Mouse (Mus musculus) midbrain, embryonic 13.5 days (tissue): ENCODE data around the gene Trim62. TPM values are rescaled to one million over a fixed set of nuclear protein-coding genes. Genes with fewer than 3 reads are reported as not detected.

Experiments used
- ATAC-seq: fragments of 200-750 bp; cut with Nextera tagmentation; 2 replicates; pipeline ENCODE4 v1.8.0; 2017; ENCODE audit warnings: mild to moderate bottlenecking, moderate TSS enrichment, moderate library complexity
- H3K27ac ChIP-seq: fragments of 300-500 bp; sonication (generic); 2 replicates; pipeline ENCODE4 v1.5.1; 2015; ENCODE audit warnings: inconsistent platforms, mild to moderate bottlenecking, moderate library complexity
- H3K27me3 ChIP-seq: fragments of 300-500 bp; sonication (generic); 2 replicates; pipeline ENCODE4 v1.6.1; 2015; ENCODE audit warnings: mild to moderate bottlenecking, inconsistent platforms
- H3K36me3 ChIP-seq: fragments of 300-500 bp; sonication (generic); 2 replicates; pipeline ENCODE4 v1.6.1; 2015; ENCODE audit warnings: mild to moderate bottlenecking, inconsistent platforms
- H3K4me1 ChIP-seq: fragments of 300-500 bp; sonication (generic); replicated peaks from 2 replicates; pipeline ENCODE4 v1.6.1; 2015; ENCODE audit warnings: inconsistent platforms
- H3K4me2 ChIP-seq: fragments of 300-500 bp; sonication (generic); replicated peaks from 2 replicates; pipeline ENCODE4 v1.6.1; 2015; ENCODE audit warnings: moderate library complexity, mild to moderate bottlenecking, inconsistent platforms
- H3K4me3 ChIP-seq: fragments of 300-500 bp; sonication (generic); replicated peaks from 2 replicates; pipeline ENCODE4 v1.5.1; 2015; ENCODE audit warnings: mild to moderate bottlenecking, inconsistent platforms
- H3K9ac ChIP-seq: fragments of 300-500 bp; sonication (generic); replicated peaks from 2 replicates; pipeline ENCODE4 v1.6.1; 2015; ENCODE audit warnings: mild to moderate bottlenecking, inconsistent platforms
- H3K9me3 ChIP-seq: fragments of 300-500 bp; sonication (generic); 2 replicates; pipeline ENCODE4 v1.6.1; 2016; ENCODE audit warnings: mild to moderate bottlenecking, inconsistent platforms
- WGBS: fragments of 180-500 bp; shearing (Covaris S2); methylation state at CpG from one replicate; pipeline ENCODE4 v1.1.7; 2015; 5-methylcytosine and 5-hydroxymethylcytosine counted together
- polyA plus RNA-seq: library from polyadenylated mRNA; unstranded; fragments of >200 nt; fragmentation: Nextera tagmentation; extraction: Ambion mirVana; gene quantifications from 2 replicates; pipeline ENCODE4 v1.2.1, GENCODE M21; 2015

Trim62 gene
- polyA plus RNA-seq, 1 experiment from 2014 or later, result 15.9 TPM

- Histone ChIP-seq H3K9ac (no peak overlapping the region), H3K9me3 (no peaks in the 10 kb centered on the region), H3K27me3 (no peaks in the 10 kb centered on the region), H3K4me3 (no peak overlapping the region), H3K4me2 (no peak overlapping the region), H3K36me3 (peaks cover 24% of the 10 kb centered on the region), H3K27ac (no peak overlapping the region), H3K4me1 (peaks cover 49% of the 10 kb centered on the region)
- ATAC-seq, result no peak
- 96% methylated on average over 8 of the region's 8 CpGs for WGBS
Measured at GRCm38 (mm10) chr4:128902390-128902789, 19.0 kb downstream of the Trim62 start.

GRCm38 (mm10) chr4:128904035-128904800, 20.8 kb downstream of the Trim62 start:
- 48% methylated on average over 8 of the region's 8 CpGs for WGBS
- Histone ChIP-seq H3K4me1 (peaks cover 36% of the 10 kb centered on the region), H3K36me3 (peaks cover 29% of the 10 kb centered on the region), H3K27ac (no peak overlapping the region), H3K27me3 (no peaks in the 10 kb centered on the region), H3K9ac (no peak overlapping the region), H3K4me3 (no peak overlapping the region), H3K4me2 (no peak overlapping the region), H3K9me3 (no peaks in the 10 kb centered on the region)
- ATAC-seq, result no peak

GRCm38 (mm10) chr4:128905251-128905650, 21.9 kb downstream of the Trim62 start:
- Histone ChIP-seq H3K9ac (no peak overlapping the region), H3K36me3 (peaks cover 37% of the 10 kb centered on the region), H3K4me1 (peaks cover 26% of the 10 kb centered on the region), H3K9me3 (no peaks in the 10 kb centered on the region), H3K4me3 (no peak overlapping the region), H3K27me3 (no peaks in the 10 kb centered on the region), H3K4me2 (no peak overlapping the region), H3K27ac (no peak overlapping the region)
- 35% methylated on average over 8 of the region's 8 CpGs for WGBS
- ATAC-seq, result no peak

- no peaks in the 10 kb centered on the region for H3K9me3 ChIP-seq
- 0 out of 2 replicates have a peak overlapping the region, but pooled peaks have one; percentile 40 for H3K9ac ChIP-seq
- no peak overlapping the region for H3K4me2 ChIP-seq
- H3K4me3 ChIP-seq, result no peak overlapping the region
- H3K36me3 ChIP-seq, result peaks cover 40% of the 10 kb centered on the region
- H3K27me3 ChIP-seq, result no peaks in the 10 kb centered on the region
- no peak overlapping the region for H3K27ac ChIP-seq
- H3K4me1 ChIP-seq, result peaks cover 20% of the 10 kb centered on the region
- WGBS, result 52% methylated on average over 8 of the region's 8 CpGs
- no peak for ATAC-seq
Measured at GRCm38 (mm10) chr4:128906757-128907156, 23.4 kb downstream of the Trim62 start.

GRCm38 (mm10) chr4:128907238-128907968, 24.0 kb downstream of the Trim62 start:
- Histone ChIP-seq H3K9ac (no peak overlapping the region), H3K9me3 (no peaks in the 10 kb centered on the region), H3K27ac (no peak overlapping the region), H3K4me1 (peaks cover 20% of the 10 kb centered on the region), H3K36me3 (peaks cover 36% of the 10 kb centered on the region), H3K4me3 (no peak overlapping the region), H3K27me3 (no peaks in the 10 kb centered on the region), H3K4me2 (no peak overlapping the region)
- 70% methylated on average over 12 of the region's 12 CpGs for WGBS
- ATAC-seq, result no peak

- H3K27me3 ChIP-seq, result no peaks in the 10 kb centered on the region
- H3K4me1 ChIP-seq, result peaks cover 22% of the 10 kb centered on the region
- H3K9ac ChIP-seq, result no peak overlapping the region
- WGBS, result 64% methylated on average over 24 of the region's 24 CpGs
- 0 out of 2 replicates have a peak, but pooled peaks have one; percentile 27 for ATAC-seq
- H3K4me3 ChIP-seq, result no peak overlapping the region
- no peaks in the 10 kb centered on the region for H3K9me3 ChIP-seq
- no peak overlapping the region for H3K27ac ChIP-seq
- H3K4me2 ChIP-seq, result no peak overlapping the region
- H3K36me3 ChIP-seq, result peaks cover 22% of the 10 kb centered on the region; the same call in 1 of the 2 replicates
Measured at GRCm38 (mm10) chr4:128908586-128909377, 25.4 kb downstream of the Trim62 start.

- ATAC-seq, result 0 out of 2 replicates have a peak, but pooled peaks have one; percentile 17
- Histone ChIP-seq H3K4me2 (no peak overlapping the region), H3K27ac (no peak overlapping the region)
Measured at GRCm38 (mm10) chr4:128909378-128909831, 26.0 kb downstream of the Trim62 start.

GRCm38 (mm10) chr4:128910276-128911063, 27.1 kb downstream of the Trim62 start:
- Histone ChIP-seq H3K4me3 (no peak overlapping the region), H3K4me1 (peaks cover 10% of the 10 kb centered on the region), H3K36me3 (peaks cover 22% of the 10 kb centered on the region; the same call in 1 of the 2 replicates), H3K4me2 (no peak overlapping the region), H3K27me3 (0 out of 2 replicates have a peak, but pooled peaks cover 3% of the 10 kb centered on the region), H3K9ac (no peak overlapping the region), H3K27ac (no peak overlapping the region), H3K9me3 (no peaks in the 10 kb centered on the region)
- 78% methylated on average over 8 of the region's 8 CpGs for WGBS
- no peak for ATAC-seq

More at GRCm38 (mm10) chr4:128909378-128909831, 26.0 kb downstream of the Trim62 start:
- Histone ChIP-seq H3K9ac (no peak overlapping the region), H3K4me3 (no peak overlapping the region), H3K36me3 (peaks cover 22% of the 10 kb centered on the region; the same call in 1 of the 2 replicates), H3K27me3 (no peaks in the 10 kb centered on the region), H3K9me3 (no peaks in the 10 kb centered on the region), H3K4me1 (peaks cover 15% of the 10 kb centered on the region)
- WGBS, result 81% methylated on average over 14 of the region's 14 CpGs

- Histone ChIP-seq H3K4me3 (no peak overlapping the region), H3K9me3 (no peaks in the 10 kb centered on the region), H3K27ac (no peak overlapping the region), H3K27me3 (peaks cover 9% of the 10 kb centered on the region; the same call in 1 of the 2 replicates), H3K4me2 (no peak overlapping the region), H3K4me1 (peaks cover 9% of the 10 kb centered on the region; the same call in 1 of the 2 replicates), H3K36me3 (peaks cover 22% of the 10 kb centered on the region; the same call in 1 of the 2 replicates), H3K9ac (no peak overlapping the region)
- WGBS, result 96% methylated on average over 10 of the region's 10 CpGs
- ATAC-seq, result no peak
Measured at GRCm38 (mm10) chr4:128912085-128912484, 28.7 kb downstream of the Trim62 start.

- Histone ChIP-seq H3K27ac (no peak overlapping the region), H3K36me3 (peaks cover 22% of the 10 kb centered on the region; the same call in 1 of the 2 replicates), H3K4me1 (peaks cover 8% of the 10 kb centered on the region; the same call in 1 of the 2 replicates), H3K9me3 (no peaks in the 10 kb centered on the region), H3K9ac (no peak overlapping the region), H3K27me3 (peaks cover 9% of the 10 kb centered on the region; the same call in 1 of the 2 replicates), H3K4me3 (no peak overlapping the region), H3K4me2 (no peak overlapping the region)
- 22% methylated on average over 4 of the region's 4 CpGs for WGBS
- ATAC-seq, result no peak
Measured at GRCm38 (mm10) chr4:128913794-128914193, 30.4 kb downstream of the Trim62 start.

- no peak overlapping the region for H3K27ac ChIP-seq
- peaks cover 16% of the 10 kb centered on the region for H3K27me3 ChIP-seq
- no peaks in the 10 kb centered on the region for H3K9me3 ChIP-seq
- H3K4me1 ChIP-seq, result peaks cover 8% of the 10 kb centered on the region; the same call in 1 of the 2 replicates
- H3K4me2 ChIP-seq, result no peak overlapping the region
- no peaks in the 10 kb centered on the region for H3K36me3 ChIP-seq
- 81% methylated on average over 3 of the region's 3 CpGs for WGBS
- H3K4me3 ChIP-seq, result no peak overlapping the region
- ATAC-seq, result no peak
- H3K9ac ChIP-seq, result no peak overlapping the region
Measured at GRCm38 (mm10) chr4:128917119-128917518, 33.7 kb downstream of the Trim62 start.
